In the genomic region with DNA sequence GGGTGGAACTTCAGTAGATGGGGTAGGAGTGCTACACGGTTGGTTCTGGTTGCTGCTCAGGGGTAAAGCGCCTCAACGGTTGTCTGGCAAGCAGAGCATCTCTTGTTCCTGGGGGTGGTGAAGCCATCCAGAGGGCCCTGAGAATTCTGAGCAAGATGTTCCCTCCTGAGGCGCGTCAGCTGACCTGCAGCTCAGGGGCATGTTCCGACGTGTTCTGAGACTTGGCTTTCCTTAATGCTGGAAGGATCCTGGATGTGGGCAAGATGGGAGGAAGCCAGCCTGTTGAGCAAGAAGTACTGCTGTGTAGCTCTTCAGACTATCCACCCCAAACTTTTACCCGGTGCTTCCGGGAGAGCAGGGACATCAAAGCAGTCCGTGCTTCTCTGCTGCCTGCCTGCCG, we compare ENCODE assay signal across 10 mouse cellular contexts. TPM values are rescaled to one million over a fixed set of nuclear protein-coding genes. Genes with fewer than 3 reads are reported as not detected.
DNase-seq lines count a peak whose midpoint lies in the region; ATAC-seq and TF ChIP-seq lines count a peak whose summit lies in the region.
"Had no signal": no experiment of that assay in that cellular context is flagged by ENCODE, and none has a peak within 500 bp of the region (broad histone marks: within the 10 kb centered on the region; RNA-seq: fewer than 3 reads in every experiment).

No protein-coding gene starts in this region.

- H3K4me2 ChIP-seq in limb, embryonic 12.5 days: peak overlapping the region; percentile 10; the same call in 1 of the 2 replicates
- peak overlapping the region; percentile 12; the same call in 1 of the 2 replicates for H3K4me2 ChIP-seq in midbrain, postnatal 0 days (ENCODE audit: low read depth, low read length, poor library complexity, severe bottlenecking)

- H3K36me3 ChIP-seq in limb, embryonic 12.5 days: peaks cover 55% of the 10 kb centered on the region
- peaks cover 85% of the 10 kb centered on the region for H3K36me3 ChIP-seq in limb, embryonic 10.5 days
- no peaks in the 10 kb centered on the region for H3K36me3 ChIP-seq in midbrain, postnatal 0 days (ENCODE audit: insufficient read depth, low read length)

- no peak for TF ChIP-seq CTCF in embryonic fibroblast, embryonic 13.5 days (IDR thresholded peaks at IDR 0.05; ENCODE audit: borderline replicate concordance, insufficient read depth, low read length)
- no peak for TF ChIP-seq CTCF in midbrain, postnatal 0 days (IDR thresholded peaks at IDR 0.05)

- H3K9me3 ChIP-seq in limb, embryonic 12.5 days: no peaks in the 10 kb centered on the region
- H3K9me3 ChIP-seq in limb, embryonic 10.5 days (replicated peaks): no peaks in the 10 kb centered on the region
- H3K9me3 ChIP-seq in midbrain, postnatal 0 days (ENCODE audit: low read length): no peaks in the 10 kb centered on the region

- DNase-seq in adrenal gland, adult (ENCODE audit: inconsistent age in 2 of 2, low spot score in 1 of 2): peak; percentile 51 to 67
- DNase-seq in adrenal gland, adult 18-20 months (ENCODE audit: low spot score in 2 of 2): no peak
- no peak for DNase-seq in limb, embryonic 10.5 days (ENCODE audit: low spot score)
- DNase-seq in midbrain, postnatal 0 days (ENCODE audit: low spot score): no peak
- no peak for DNase-seq in cerebellum, postnatal 4 days (ENCODE audit: low spot score in 2 of 2)
- no peak for DNase-seq in thymus, adult 18-20 months
- DNase-seq: liver had no signal

- WGBS in limb, embryonic 12.5 days: 53% methylated on average over 11 of the region's 11 CpGs
- 63% methylated on average over 11 of the region's 11 CpGs for WGBS in limb, embryonic 10.5 days
- 52% methylated on average over 11 of the region's 11 CpGs for WGBS in midbrain, postnatal 0 days

- no peak for ATAC-seq in limb, embryonic 12.5 days (ENCODE audit: insufficient number of reproducible peaks, insufficient read depth, low FRiP score, low TSS enrichment, low read depth)
- no peak for ATAC-seq in midbrain, postnatal 0 days (ENCODE audit: low FRiP score)
- ATAC-seq: intestine, postnatal 0 days had no signal

- no peaks in the 10 kb centered on the region for H3K27me3 ChIP-seq in limb, embryonic 12.5 days
- H3K27me3 ChIP-seq in limb, embryonic 10.5 days (ENCODE audit: low read depth, poor library complexity, severe bottlenecking): no peaks in the 10 kb centered on the region
- H3K27me3 ChIP-seq in midbrain, postnatal 0 days (ENCODE audit: insufficient read depth, low read length): no peaks in the 10 kb centered on the region

- no peak overlapping the region for H3K9ac ChIP-seq in limb, embryonic 12.5 days (replicated peaks)
- H3K9ac ChIP-seq in midbrain, postnatal 0 days (replicated peaks; ENCODE audit: low read length, poor library complexity, severe bottlenecking): no peak overlapping the region

- no peak for TF ChIP-seq POLR2A in embryonic fibroblast, embryonic 13.5 days (IDR thresholded peaks at IDR 0.05; ENCODE audit: low read depth, low read length)

- H3K4me1 ChIP-seq in limb, embryonic 12.5 days (replicated peaks): peaks cover 63% of the 10 kb centered on the region
- H3K4me1 ChIP-seq in limb, embryonic 10.5 days: peaks cover 58% of the 10 kb centered on the region
- peaks cover 15% of the 10 kb centered on the region for H3K4me1 ChIP-seq in embryonic fibroblast, embryonic 13.5 days (ENCODE audit: control insufficient read depth, insufficient read depth, low read length)
- peaks cover 25% of the 10 kb centered on the region; the same call in 1 of the 2 replicates for H3K4me1 ChIP-seq in midbrain, postnatal 0 days (ENCODE audit: insufficient read depth, low read length)

- H3K27ac ChIP-seq in limb, embryonic 12.5 days: no peak overlapping the region
- no peak overlapping the region for H3K27ac ChIP-seq in limb, embryonic 10.5 days
- peak overlapping the region; percentile 66 for H3K27ac ChIP-seq in embryonic fibroblast, embryonic 13.5 days (ENCODE audit: insufficient read depth, low read length)
- H3K27ac ChIP-seq in midbrain, postnatal 0 days (ENCODE audit: low read depth, low read length): no peak overlapping the region

- H3K4me3 ChIP-seq in limb, embryonic 12.5 days (replicated peaks): no peak overlapping the region
- no peak overlapping the region for H3K4me3 ChIP-seq in limb, embryonic 10.5 days
- no peak overlapping the region for H3K4me3 ChIP-seq in embryonic fibroblast, embryonic 13.5 days (ENCODE audit: insufficient read depth, low read length)
- no peak overlapping the region for H3K4me3 ChIP-seq in midbrain, postnatal 0 days (ENCODE audit: low read depth, low read length)

RNA-seq across cellular contexts. Expression of gene Map4k4, which starts 6.2 kb away (rescaled TPM):
- total RNA-seq in adrenal gland, adult 18-20 months (2021): 10 to 100 TPM; 90.2 to 98.0 TPM
- polyA plus RNA-seq in limb, embryonic 12.5 days (2016; fragmentation: Nextera tagmentation; extraction: Ambion mirVana): 62.1 and 62.6 TPM in 2 replicates
- polyA plus RNA-seq in limb, embryonic 10.5 days (2016; fragmentation: Nextera tagmentation; extraction: Ambion mirVana): 33.8 and 45.4 TPM in 2 replicates
- polyA plus RNA-seq in embryonic fibroblast, embryonic 13.5 days (2011; ENCODE audit: insufficient read length, low read depth, missing spikeins): 259 and 286 TPM in 2 replicates
- 185 and 191 TPM in 2 replicates for total RNA-seq in midbrain, postnatal 0 days (2014; rRNA removed)
- 16.0 and 30.6 TPM in 2 replicates for polyA plus RNA-seq in midbrain, postnatal 0 days (2015; fragmentation: Nextera tagmentation; extraction: Ambion mirVana)

Comparison
In these comparisons a context has a peak if more than half of its experiments do, and no peak if none do; other contexts are left out.
1. DNase-seq: peak in adrenal gland, adult (2 of 2); none in adrenal gland, adult 18-20 months (0 of 2), limb, embryonic 10.5 days (single experiment), midbrain, postnatal 0 days (single experiment), cerebellum, postnatal 4 days (0 of 2) and thymus, adult 18-20 months (0 of 2).